Mouse (Mus musculus): ENCODE measurements around the gene Ppp2r1b.

Gene Ppp2r1b

GRCm38 (mm10) chr9:50867015-50867414 is 21.9 kb downstream of the Ppp2r1b start:
- DNase-seq (ENCODE audit: low read depth, low spot score): no peak

GRCm38 (mm10) chr9:50868182-50868581 is 23.1 kb downstream of the Ppp2r1b start:
- no peak for DNase-seq (ENCODE audit: low read depth, low spot score)

GRCm38 (mm10) chr9:50873210-50873609 is 28.1 kb downstream of the Ppp2r1b start:
- no peak for DNase-seq (ENCODE audit: low read depth, low spot score)

- no peak for DNase-seq (ENCODE audit: low read depth, low spot score)
Observed at GRCm38 (mm10) chr9:50874031-50874430, 28.9 kb downstream of the Ppp2r1b start.

- no peak for DNase-seq (ENCODE audit: low read depth, low spot score)
Observed at GRCm38 (mm10) chr9:50875470-50875869, 30.4 kb downstream of the Ppp2r1b start.

GRCm38 (mm10) chr9:50876287-50876686 is 31.2 kb downstream of the Ppp2r1b start:
- DNase-seq (ENCODE audit: low read depth, low spot score): no peak

GRCm38 (mm10) chr9:50877431-50877830 is 32.3 kb downstream of the Ppp2r1b start:
- no peak for DNase-seq (ENCODE audit: low read depth, low spot score)

GRCm38 (mm10) chr9:50882183-50882582 is 37.1 kb downstream of the Ppp2r1b start:
- DNase-seq (ENCODE audit: low read depth, low spot score): no peak

- DNase-seq (ENCODE audit: low read depth, low spot score): peak; percentile 42
Observed at GRCm38 (mm10) chr9:50884093-50884492, 39.0 kb downstream of the Ppp2r1b start.

- peak; percentile 90 for DNase-seq (ENCODE audit: low read depth, low spot score)
Observed at GRCm38 (mm10) chr9:50884741-50885599, 39.9 kb downstream of the Ppp2r1b start.

GRCm38 (mm10) chr9:50885600-50885987 is 40.5 kb downstream of the Ppp2r1b start:
- DNase-seq (ENCODE audit: low read depth, low spot score): peak; percentile 64

GRCm38 (mm10) chr9:50886870-50887269 is 41.8 kb downstream of the Ppp2r1b start:
- no peak for DNase-seq (ENCODE audit: low read depth, low spot score)

GRCm38 (mm10) chr9:50887351-50887750 is 42.2 kb downstream of the Ppp2r1b start:
- peak; percentile 80 for DNase-seq (ENCODE audit: low read depth, low spot score)

- DNase-seq (ENCODE audit: low read depth, low spot score): peak; percentile 82
Observed at GRCm38 (mm10) chr9:50889211-50889610, 44.1 kb downstream of the Ppp2r1b start.

- peak; percentile 62 for DNase-seq (ENCODE audit: low read depth, low spot score)
Observed at GRCm38 (mm10) chr9:50889964-50890363, 44.9 kb downstream of the Ppp2r1b start.

- DNase-seq (ENCODE audit: low read depth, low spot score): peak; percentile 52
Observed at GRCm38 (mm10) chr9:50890494-50891090, 45.5 kb downstream of the Ppp2r1b start.

- DNase-seq (ENCODE audit: low read depth, low spot score): peak; percentile 88
Observed at GRCm38 (mm10) chr9:50893665-50894064, 48.6 kb downstream of the Ppp2r1b start.

GRCm38 (mm10) chr9:50900026-50900920 is 55.2 kb downstream of the Ppp2r1b start:
- peak; percentile 43 for DNase-seq (ENCODE audit: low read depth, low spot score)

- no peak for DNase-seq (ENCODE audit: low read depth, low spot score)
Observed at GRCm38 (mm10) chr9:50904196-50904847, 59.2 kb downstream of the Ppp2r1b start.

- no peak for DNase-seq (ENCODE audit: low read depth, low spot score)
Observed at GRCm38 (mm10) chr9:50905321-50905720, 60.2 kb downstream of the Ppp2r1b start.

- no peak for DNase-seq (ENCODE audit: low read depth, low spot score)
Observed at GRCm38 (mm10) chr9:50911861-50912515, 66.9 kb downstream of the Ppp2r1b start.

Data from skeletal muscle tissue, adult 2 months (tissue).